In genomic region chr3:116060320-116060719, GRCm38 (mm10) we compare ENCODE assay signal across 31 mouse cellular contexts. TPM values are rescaled to one million over a fixed set of nuclear protein-coding genes. Genes with fewer than 3 reads are reported as not detected.
DNase-seq lines count a peak whose midpoint lies in the region; ATAC-seq and TF ChIP-seq lines count a peak whose summit lies in the region.
"Had no signal": no experiment of that assay in that cellular context is flagged by ENCODE, and none has a peak within 500 bp of the region (broad histone marks: within the 10 kb centered on the region; RNA-seq: fewer than 3 reads in every experiment).

No protein-coding gene starts in this region.

- no peak overlapping the region for H3K9ac ChIP-seq in forebrain, embryonic 14.5 days (ENCODE audit: low read length)
- no peak overlapping the region for H3K9ac ChIP-seq in forebrain, embryonic 11.5 days (ENCODE audit: low read length)
- H3K9ac ChIP-seq in hindbrain, embryonic 14.5 days = no peak overlapping the region
- H3K9ac ChIP-seq in hindbrain, embryonic 11.5 days (ENCODE audit: low read depth, low read length) = no peak overlapping the region
- H3K9ac ChIP-seq in forebrain, postnatal 0 days = no peak overlapping the region
- H3K9ac ChIP-seq in heart, adult 2 months (ENCODE audit: low read depth, low read length) = no peak overlapping the region
- H3K9ac ChIP-seq: embryonic facial prominence, embryonic 12.5 days; embryonic facial prominence, embryonic 15.5 days; heart, embryonic 12.5 days; heart, embryonic 15.5 days; hindbrain, embryonic 13.5 days; intestine, embryonic 15.5 days; kidney, embryonic 15.5 days had no signal

- H3K36me3 ChIP-seq in forebrain, embryonic 14.5 days (ENCODE audit: control insufficient read depth, insufficient read depth, low read length) = no peaks in the 10 kb centered on the region
- H3K36me3 ChIP-seq in forebrain, embryonic 11.5 days (ENCODE audit: control insufficient read depth, insufficient read depth, low read length) = no peaks in the 10 kb centered on the region
- H3K36me3 ChIP-seq in hindbrain, embryonic 14.5 days (replicated peaks; ENCODE audit: control insufficient read depth, insufficient read depth) = no peaks in the 10 kb centered on the region
- no peaks in the 10 kb centered on the region for H3K36me3 ChIP-seq in hindbrain, embryonic 11.5 days (ENCODE audit: control insufficient read depth, insufficient read depth, low read length)
- H3K36me3 ChIP-seq in forebrain, postnatal 0 days (ENCODE audit: insufficient read depth) = no peaks in the 10 kb centered on the region
- H3K36me3 ChIP-seq in heart, adult 2 months (ENCODE audit: control insufficient read depth, insufficient read depth, low read length) = no peaks in the 10 kb centered on the region
- H3K36me3 ChIP-seq: embryonic facial prominence, embryonic 12.5 days; embryonic facial prominence, embryonic 15.5 days; G1E; heart, embryonic 12.5 days; heart, embryonic 15.5 days; hindbrain, embryonic 13.5 days; intestine, embryonic 15.5 days; kidney, embryonic 15.5 days had no signal

- peak; percentile 36 for DNase-seq in forebrain, embryonic 14.5 days (ENCODE audit: low spot score)
- no peak for DNase-seq in forebrain, embryonic 11.5 days (ENCODE audit: low spot score)
- DNase-seq in hindbrain, embryonic 14.5 days (ENCODE audit: low spot score) = no peak
- no peak for DNase-seq in hindbrain, embryonic 11.5 days (ENCODE audit: low spot score)
- peak; percentile 36 for DNase-seq in retina, postnatal 1 day
- DNase-seq in retina, embryonic 14.5 days (ENCODE audit: low spot score) = no peak
- DNase-seq in forebrain, postnatal 0 days = peak; percentile 46
- no peak for DNase-seq in heart, adult 2 months
- DNase-seq: adrenal gland, adult 2 months; adrenal gland, postnatal 14 days; B cell, adult 2 months; cerebellum, adult 18-20 months; cerebellum, adult 9-10 months; cerebellum, postnatal 14 days; gastrocnemius, postnatal 10 days; gastrocnemius, postnatal 36 days; heart, adult 11 months; heart, postnatal 10 days; heart, postnatal 36 days; kidney, adult 11 months; kidney, adult 8-10 months had no signal

- intact Hi-C loops in heart, adult 2 months (cut with DNase I) = no loop called here

- ATAC-seq in forebrain, embryonic 14.5 days = no peak
- no peak for ATAC-seq in forebrain, embryonic 11.5 days (replicated peaks; ENCODE audit: low FRiP score)
- no peak for ATAC-seq in hindbrain, embryonic 14.5 days (ENCODE audit: low FRiP score)
- no peak for ATAC-seq in hindbrain, embryonic 11.5 days (ENCODE audit: low FRiP score)
- ATAC-seq in forebrain, postnatal 0 days = peak; percentile 93
- ATAC-seq: intestine, embryonic 15.5 days; Patski had no signal

- no peak overlapping the region for H3K4me3 ChIP-seq in forebrain, embryonic 14.5 days (ENCODE audit: low read depth, low read length)
- no peak overlapping the region for H3K4me3 ChIP-seq in forebrain, embryonic 11.5 days (ENCODE audit: low read depth, low read length)
- H3K4me3 ChIP-seq in hindbrain, embryonic 14.5 days (replicated peaks; ENCODE audit: low read length) = no peak overlapping the region
- H3K4me3 ChIP-seq in hindbrain, embryonic 11.5 days (ENCODE audit: low read depth, low read length) = no peak overlapping the region
- no peak overlapping the region for H3K4me3 ChIP-seq in forebrain, postnatal 0 days (ENCODE audit: low read depth, low read length)
- no peak overlapping the region for H3K4me3 ChIP-seq in heart, adult 2 months
- H3K4me3 ChIP-seq: embryonic facial prominence, embryonic 12.5 days; embryonic facial prominence, embryonic 15.5 days; heart, embryonic 12.5 days; heart, embryonic 15.5 days; hindbrain, embryonic 13.5 days; intestine, embryonic 15.5 days; kidney, embryonic 15.5 days had no signal

- H3K4me2 ChIP-seq in forebrain, embryonic 14.5 days (ENCODE audit: low read length) = no peak overlapping the region
- H3K4me2 ChIP-seq in forebrain, embryonic 11.5 days (ENCODE audit: low read depth, low read length, severe bottlenecking) = no peak overlapping the region
- H3K4me2 ChIP-seq in hindbrain, embryonic 14.5 days (replicated peaks) = no peak overlapping the region
- H3K4me2 ChIP-seq in hindbrain, embryonic 11.5 days (replicated peaks; ENCODE audit: low read depth, low read length) = no peak overlapping the region
- H3K4me2 ChIP-seq in forebrain, postnatal 0 days (ENCODE audit: low read depth) = no peak overlapping the region
- H3K4me2 ChIP-seq: embryonic facial prominence, embryonic 12.5 days; embryonic facial prominence, embryonic 15.5 days; heart, embryonic 12.5 days; heart, embryonic 15.5 days; hindbrain, embryonic 13.5 days; intestine, embryonic 15.5 days; kidney, embryonic 15.5 days had no signal

- no peak overlapping the region for H3K27ac ChIP-seq in forebrain, embryonic 14.5 days (ENCODE audit: low read depth, low read length)
- no peak overlapping the region for H3K27ac ChIP-seq in forebrain, embryonic 11.5 days (ENCODE audit: low read depth, low read length)
- H3K27ac ChIP-seq in hindbrain, embryonic 14.5 days = 0 out of 2 replicates have a peak overlapping the region, but pooled peaks have one; percentile 26
- H3K27ac ChIP-seq in hindbrain, embryonic 11.5 days (ENCODE audit: low read depth, low read length) = no peak overlapping the region
- H3K27ac ChIP-seq in forebrain, postnatal 0 days (ENCODE audit: low read depth, low read length) = peak overlapping the region; percentile 57; the same call in 1 of the 2 replicates
- H3K27ac ChIP-seq in heart, adult 2 months = no peak overlapping the region
- H3K27ac ChIP-seq: embryonic facial prominence, embryonic 12.5 days; embryonic facial prominence, embryonic 15.5 days; heart, embryonic 15.5 days; hindbrain, embryonic 13.5 days; intestine, embryonic 15.5 days; kidney, embryonic 15.5 days had no signal

- no peaks in the 10 kb centered on the region for H3K9me3 ChIP-seq in forebrain, embryonic 14.5 days (replicated peaks; ENCODE audit: control insufficient read depth, low read length)
- no peaks in the 10 kb centered on the region for H3K9me3 ChIP-seq in forebrain, embryonic 11.5 days (ENCODE audit: control insufficient read depth, low read length)
- no peaks in the 10 kb centered on the region for H3K9me3 ChIP-seq in hindbrain, embryonic 14.5 days (ENCODE audit: control insufficient read depth, low read length)
- H3K9me3 ChIP-seq in hindbrain, embryonic 11.5 days (ENCODE audit: control insufficient read depth, low read length) = no peaks in the 10 kb centered on the region
- H3K9me3 ChIP-seq in forebrain, postnatal 0 days (ENCODE audit: low read length) = no peaks in the 10 kb centered on the region
- H3K9me3 ChIP-seq: embryonic facial prominence, embryonic 12.5 days; embryonic facial prominence, embryonic 15.5 days; G1E; heart, embryonic 12.5 days; heart, embryonic 15.5 days; hindbrain, embryonic 13.5 days; intestine, embryonic 15.5 days; kidney, embryonic 15.5 days had no signal

- no peaks in the 10 kb centered on the region for H3K27me3 ChIP-seq in forebrain, embryonic 14.5 days (replicated peaks; ENCODE audit: control insufficient read depth, insufficient read depth, low read length)
- no peaks in the 10 kb centered on the region for H3K27me3 ChIP-seq in forebrain, embryonic 11.5 days (ENCODE audit: control insufficient read depth, insufficient read depth, low read length)
- H3K27me3 ChIP-seq in hindbrain, embryonic 14.5 days (ENCODE audit: control insufficient read depth, insufficient read depth, low read length) = no peaks in the 10 kb centered on the region
- H3K27me3 ChIP-seq in hindbrain, embryonic 11.5 days (ENCODE audit: control insufficient read depth, insufficient read depth, low read length) = no peaks in the 10 kb centered on the region
- H3K27me3 ChIP-seq in forebrain, postnatal 0 days (ENCODE audit: insufficient read depth, low read length) = no peaks in the 10 kb centered on the region
- H3K27me3 ChIP-seq in heart, adult 2 months (ENCODE audit: control insufficient read depth, insufficient read depth, low read length) = no peaks in the 10 kb centered on the region
- H3K27me3 ChIP-seq: CH12.LX; embryonic facial prominence, embryonic 12.5 days; embryonic facial prominence, embryonic 15.5 days; heart, embryonic 12.5 days; heart, embryonic 15.5 days; hindbrain, embryonic 13.5 days; intestine, embryonic 15.5 days; kidney, embryonic 15.5 days; Patski had no signal

- no peaks in the 10 kb centered on the region for H3K4me1 ChIP-seq in forebrain, embryonic 14.5 days (ENCODE audit: control insufficient read depth, insufficient read depth, low read length)
- no peaks in the 10 kb centered on the region for H3K4me1 ChIP-seq in forebrain, embryonic 11.5 days (replicated peaks; ENCODE audit: control insufficient read depth, insufficient read depth, low read length)
- H3K4me1 ChIP-seq in hindbrain, embryonic 14.5 days (replicated peaks; ENCODE audit: control insufficient read depth, insufficient read depth, low read length) = no peaks in the 10 kb centered on the region
- H3K4me1 ChIP-seq in hindbrain, embryonic 11.5 days (replicated peaks; ENCODE audit: control insufficient read depth, insufficient read depth, low read length) = no peaks in the 10 kb centered on the region
- H3K4me1 ChIP-seq in forebrain, postnatal 0 days (ENCODE audit: insufficient read depth) = 0 out of 2 replicates have a peak, but pooled peaks cover 4% of the 10 kb centered on the region
- H3K4me1 ChIP-seq in heart, adult 2 months (ENCODE audit: control insufficient read depth, insufficient read depth, low read length) = no peaks in the 10 kb centered on the region
- H3K4me1 ChIP-seq: embryonic facial prominence, embryonic 12.5 days; embryonic facial prominence, embryonic 15.5 days; heart, embryonic 12.5 days; heart, embryonic 15.5 days; hindbrain, embryonic 13.5 days; intestine, embryonic 15.5 days; kidney, embryonic 15.5 days had no signal

- no peaks in the 10 kb centered on the region for H3K79me2 ChIP-seq in heart, adult 2 months (replicated peaks; ENCODE audit: control insufficient read depth, insufficient read depth, low read length)

- WGBS in forebrain, embryonic 14.5 days = 29% methylated on average over 5 of the region's 5 CpGs
- WGBS in forebrain, embryonic 11.5 days = 49% methylated on average over 5 of the region's 5 CpGs
- WGBS in hindbrain, embryonic 14.5 days = 51% methylated on average over 5 of the region's 5 CpGs
- WGBS in hindbrain, embryonic 11.5 days = 64% methylated on average over 5 of the region's 5 CpGs
- 25% methylated on average over 5 of the region's 5 CpGs for WGBS in forebrain, postnatal 0 days
- 87% methylated on average over 5 of the region's 5 CpGs for WGBS in heart, adult 2 months

- no peak for TF ChIP-seq POLR2A in heart, adult 2 months (IDR thresholded peaks at IDR 0.05; ENCODE audit: insufficient read depth, low read depth, low read length)

- TF ChIP-seq CTCF in forebrain, postnatal 0 days (IDR thresholded peaks at IDR 0.05; ENCODE audit: low read depth) = no peak
- no peak for TF ChIP-seq CTCF in heart, adult 2 months (IDR thresholded peaks at IDR 0.05)

- no peak for TF ChIP-seq EP300 in heart, adult 2 months (IDR thresholded peaks at IDR 0.05; ENCODE audit: insufficient read depth, low read depth, low read length)

RNA-seq across cellular contexts. Expression of gene Extl2, which starts 53.1 kb away (rescaled TPM):
- polyA plus RNA-seq in forebrain, embryonic 14.5 days (2014; fragmentation: Nextera tagmentation; extraction: Ambion mirVana) = 29.9 and 31.4 TPM in 2 replicates
- polyA plus RNA-seq in forebrain, embryonic 11.5 days (2014; fragmentation: Nextera tagmentation; extraction: Ambion mirVana) = 23.4 and 24.5 TPM in 2 replicates
- polyA plus RNA-seq in hindbrain, embryonic 14.5 days (2014; fragmentation: Nextera tagmentation; extraction: Ambion mirVana) = 43.7 and 48.0 TPM in 2 replicates
- 28.7 and 31.0 TPM in 2 replicates for polyA plus RNA-seq in hindbrain, embryonic 11.5 days (2014; fragmentation: Nextera tagmentation; extraction: Ambion mirVana)
- total RNA-seq in forebrain, postnatal 0 days (2014; rRNA removed) = 38.3 and 40.3 TPM in 2 replicates
- 28.7 and 33.5 TPM in 2 replicates for polyA plus RNA-seq in forebrain, postnatal 0 days (2015; fragmentation: Nextera tagmentation; extraction: Ambion mirVana)
- 10 to 100 TPM; 11.6 to 14.1 TPM for total RNA-seq in heart, adult 2 months (2021)
- 9.2 and 15.9 TPM in 2 replicates for polyA plus RNA-seq in heart, adult 2 months (2012; rRNA removed)

RNA-seq across cellular contexts. Expression of gene Slc30a7, which starts 53.1 kb away (rescaled TPM):
- polyA plus RNA-seq in forebrain, embryonic 14.5 days (2014; fragmentation: Nextera tagmentation; extraction: Ambion mirVana) = 22.2 and 23.1 TPM in 2 replicates
- polyA plus RNA-seq in forebrain, embryonic 11.5 days (2014; fragmentation: Nextera tagmentation; extraction: Ambion mirVana) = 28.0 and 31.0 TPM in 2 replicates
- 19.5 and 22.5 TPM in 2 replicates for polyA plus RNA-seq in hindbrain, embryonic 14.5 days (2014; fragmentation: Nextera tagmentation; extraction: Ambion mirVana)
- 29.3 and 31.2 TPM in 2 replicates for polyA plus RNA-seq in hindbrain, embryonic 11.5 days (2014; fragmentation: Nextera tagmentation; extraction: Ambion mirVana)
- total RNA-seq in forebrain, postnatal 0 days (2014; rRNA removed) = 21.1 and 39.1 TPM in 2 replicates
- polyA plus RNA-seq in forebrain, postnatal 0 days (2015; fragmentation: Nextera tagmentation; extraction: Ambion mirVana) = 7.2 and 10.7 TPM in 2 replicates
- 10 to 100 TPM in 1 of 2 experiments, 1 to 10 TPM in 1; 10.0 to 13.6 TPM for total RNA-seq in heart, adult 2 months (2021)
- 5.4 and 12.6 TPM in 2 replicates for polyA plus RNA-seq in heart, adult 2 months (2012; rRNA removed)

Comparison
In these comparisons a context has a peak if more than half of its experiments do, and no peak if none do; other contexts are left out.
1. DNase-seq: peak in forebrain, embryonic 14.5 days (single experiment), retina, postnatal 1 day (single experiment) and forebrain, postnatal 0 days (single experiment); none in forebrain, embryonic 11.5 days (single experiment), hindbrain, embryonic 14.5 days (single experiment), hindbrain, embryonic 11.5 days (single experiment), retina, embryonic 14.5 days (single experiment) and heart, adult 2 months (0 of 2).
2. H3K27ac ChIP-seq: peak in hindbrain, embryonic 14.5 days (single experiment) and forebrain, postnatal 0 days (single experiment); none in forebrain, embryonic 14.5 days (single experiment), forebrain, embryonic 11.5 days (single experiment), hindbrain, embryonic 11.5 days (single experiment) and heart, adult 2 months (single experiment).